Mouse (Mus musculus) thymus, postnatal 36 days (tissue): ENCODE data around the gene Cish.

ENCODE experiments used
- DNase-seq, 2 experiments: peaks; one replicate each; pipeline ENCODE4 v3.0.0; 2022; ENCODE audit warnings: mixed read lengths in 2 of 2

Cish gene

DNA sequence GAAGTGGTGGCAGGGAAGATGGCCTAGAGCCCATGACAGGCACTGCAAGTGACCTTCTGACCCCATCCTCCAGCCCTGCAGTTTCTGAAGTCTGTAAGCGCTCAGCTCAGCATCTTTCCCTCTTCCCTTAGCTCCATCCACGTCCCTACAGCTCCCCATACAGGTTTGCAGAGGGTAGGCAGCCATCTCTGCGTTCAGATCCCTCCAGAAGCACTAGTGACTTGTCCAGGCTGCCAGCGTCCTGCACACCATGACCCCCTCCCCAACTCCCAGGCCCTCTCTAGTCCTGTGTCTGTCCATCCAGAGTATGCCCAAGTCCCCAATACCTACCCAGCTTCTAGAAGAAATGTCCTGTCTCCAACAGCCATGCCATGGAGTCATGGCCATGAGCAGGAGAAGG lies 17.7 kb upstream of the Cish start:
- DNase-seq: no peak

DNA sequence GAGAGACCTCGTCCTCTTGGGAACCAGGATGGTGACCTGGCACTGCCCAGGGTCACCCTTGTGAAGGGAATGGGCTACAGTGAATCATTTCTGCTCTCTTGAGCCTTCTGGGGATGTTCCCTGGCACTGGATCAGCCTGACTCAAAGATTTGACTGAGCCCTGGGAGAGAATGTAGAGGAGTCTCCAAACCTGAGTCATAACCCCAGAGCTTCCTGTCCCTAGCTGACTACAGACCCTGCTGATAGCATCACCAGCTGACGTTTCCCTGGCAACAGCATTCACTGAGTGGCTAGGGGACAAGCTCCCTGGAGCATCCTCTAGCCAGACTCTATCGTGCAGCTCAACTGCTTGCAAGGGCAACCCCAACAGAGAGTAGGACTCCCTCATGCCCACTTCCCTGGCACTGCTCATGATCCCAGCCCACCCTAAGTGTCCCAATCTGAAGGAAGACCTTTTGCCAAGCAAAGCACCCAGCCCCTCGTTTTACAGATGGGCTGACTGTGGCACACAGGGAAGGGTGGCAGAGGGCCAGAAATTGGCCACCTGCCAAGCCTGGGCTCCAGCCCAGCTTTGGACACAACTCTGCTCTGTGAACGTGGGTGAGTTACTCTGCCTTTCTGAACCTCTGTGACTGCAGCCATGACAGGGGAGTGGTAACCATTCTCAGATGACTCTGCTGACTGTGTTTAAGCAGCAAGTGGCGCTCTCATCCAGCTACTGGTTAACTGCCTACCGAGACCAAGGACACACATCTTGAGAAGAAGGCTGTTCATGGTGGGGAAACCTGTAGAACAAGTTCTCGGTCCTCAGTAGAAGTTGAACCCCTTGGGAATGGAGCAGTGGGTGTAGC lies 17.1 kb upstream of the Cish start:
- no peak for DNase-seq

DNA sequence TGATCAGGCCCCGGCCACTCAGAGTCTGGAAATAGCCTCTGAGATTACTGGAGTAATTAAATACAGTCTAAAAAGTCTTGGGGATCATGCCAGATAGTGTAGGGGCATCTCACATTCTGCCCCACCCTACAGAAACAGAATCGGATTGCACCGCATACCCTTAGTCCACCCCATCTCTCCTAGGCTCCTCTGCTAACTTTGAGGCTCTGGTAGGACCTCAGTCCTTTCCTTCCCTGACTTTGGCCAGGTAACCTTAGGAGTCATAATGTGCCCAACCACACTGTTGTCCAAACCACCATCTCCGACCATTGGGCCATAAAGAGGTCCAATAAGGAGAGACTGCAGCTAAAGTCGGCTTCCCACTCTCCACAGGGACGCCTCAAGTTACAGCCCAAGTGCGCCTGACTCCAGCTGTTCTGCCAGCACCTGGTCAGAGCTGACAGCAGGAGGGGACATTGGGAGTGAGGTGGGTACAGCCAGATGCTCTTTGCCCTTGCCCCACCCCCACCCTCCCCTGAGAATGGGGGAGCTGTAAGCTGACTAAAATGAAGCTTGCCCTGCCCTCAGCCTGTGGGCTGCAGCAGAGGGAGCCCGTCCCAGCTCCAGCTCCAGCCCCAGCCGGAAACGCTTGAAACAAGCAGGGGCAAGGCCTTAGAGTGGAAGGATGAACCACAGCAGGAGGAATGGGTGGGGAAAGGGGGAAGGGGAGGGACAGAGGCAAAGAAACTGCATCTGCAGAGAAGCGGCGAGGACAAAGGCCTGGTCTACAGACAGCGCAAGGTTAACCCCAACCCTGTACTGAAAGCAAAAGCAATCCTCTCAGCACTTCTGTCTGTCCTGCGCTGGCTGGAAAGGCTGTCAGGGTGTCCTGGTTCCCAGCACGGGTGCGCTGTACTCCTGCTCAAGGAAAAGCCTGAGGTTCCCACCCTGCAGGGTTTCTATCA lies 16.2 kb upstream of the Cish start:
- peak; percentile 30 to 48 for DNase-seq

DNA sequence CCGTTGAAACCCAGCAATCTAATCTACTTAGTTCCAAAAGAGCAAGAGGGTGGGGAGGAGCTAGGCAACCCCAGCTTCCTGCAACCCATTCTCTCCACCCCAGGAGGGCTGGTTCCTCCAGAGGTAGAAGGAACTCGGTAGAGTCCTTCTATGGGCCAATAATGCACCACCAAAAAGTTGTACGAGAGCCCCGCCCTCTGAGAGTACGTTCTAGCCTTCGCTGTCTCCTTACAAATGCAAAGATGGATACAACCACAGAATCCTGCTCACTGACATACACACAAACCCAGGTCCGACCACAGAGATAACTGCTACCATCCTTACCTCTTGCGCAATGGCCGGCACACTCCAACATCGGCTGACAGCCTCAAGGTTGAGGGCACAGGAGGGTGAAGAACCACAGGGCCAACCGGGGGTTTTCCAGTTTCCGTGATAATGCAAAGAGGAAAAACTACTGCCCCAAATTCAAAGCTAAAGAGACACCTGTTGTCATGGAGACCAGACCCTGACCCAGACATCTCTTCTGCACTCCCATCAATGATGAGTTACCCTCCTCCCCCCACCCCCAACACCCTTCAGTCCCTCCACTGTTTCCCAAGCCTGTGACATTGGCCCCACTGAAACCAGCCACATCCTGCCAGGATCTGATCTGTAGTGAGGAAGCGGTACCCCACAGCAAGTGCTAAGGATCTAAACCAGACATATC lies 15.4 kb upstream of the Cish start:
- DNase-seq: peak; percentile 18 to 34

DNA sequence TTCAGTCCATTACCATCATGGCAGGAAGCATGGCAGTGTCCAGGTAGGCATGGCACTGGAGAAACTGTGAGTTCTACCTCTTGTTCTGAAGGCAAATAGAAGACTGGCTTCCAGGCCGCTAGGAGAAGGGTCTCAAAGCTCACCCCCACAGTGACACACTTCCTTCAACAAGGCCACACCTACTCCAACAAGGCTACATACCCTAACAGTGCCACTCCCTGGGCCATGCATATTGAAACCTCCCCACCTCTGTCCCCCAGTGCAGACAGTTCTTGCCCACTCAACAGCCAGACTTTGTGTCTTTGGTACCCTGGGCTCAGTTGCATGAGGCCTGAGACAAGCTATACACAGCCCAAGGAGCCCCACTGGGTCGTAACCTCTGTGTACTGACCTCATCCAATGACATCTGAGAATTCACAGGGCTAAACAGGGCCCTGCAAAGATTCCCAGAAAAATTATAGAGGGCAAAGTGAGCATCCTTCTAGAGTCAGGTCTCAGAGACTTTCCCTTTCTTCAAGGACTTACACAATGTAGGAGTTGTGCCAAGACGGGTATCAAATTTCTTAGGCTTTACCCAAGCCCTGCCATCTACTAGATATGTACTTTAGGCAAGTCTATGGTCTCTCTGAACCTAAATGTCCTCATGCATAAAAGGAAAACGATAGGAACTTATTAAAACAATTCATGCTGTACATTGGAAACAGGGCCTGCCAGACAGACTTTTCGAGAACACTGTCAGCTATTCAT lies 14.4 kb upstream of the Cish start:
- no peak for DNase-seq

DNA sequence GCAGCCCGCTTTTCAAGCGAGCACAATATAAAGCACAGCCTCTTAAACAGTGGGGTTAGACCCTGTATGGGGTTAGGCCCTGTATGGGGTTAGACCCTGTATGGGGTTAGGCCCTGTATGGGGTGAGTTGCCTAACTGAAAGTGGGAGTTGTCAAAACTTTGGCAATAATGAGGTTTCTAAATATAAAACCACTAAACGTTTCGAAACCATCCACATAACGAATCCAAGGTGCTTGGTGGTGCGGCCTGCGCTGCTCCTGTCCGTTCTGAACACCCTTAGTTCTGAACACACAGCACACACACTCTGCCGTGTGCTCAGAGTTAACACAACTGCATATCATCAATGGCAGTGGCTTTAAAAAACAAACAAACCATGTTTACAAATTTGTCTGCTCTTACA lies 12.9 kb upstream of the Cish start:
- DNase-seq: no peak

DNA sequence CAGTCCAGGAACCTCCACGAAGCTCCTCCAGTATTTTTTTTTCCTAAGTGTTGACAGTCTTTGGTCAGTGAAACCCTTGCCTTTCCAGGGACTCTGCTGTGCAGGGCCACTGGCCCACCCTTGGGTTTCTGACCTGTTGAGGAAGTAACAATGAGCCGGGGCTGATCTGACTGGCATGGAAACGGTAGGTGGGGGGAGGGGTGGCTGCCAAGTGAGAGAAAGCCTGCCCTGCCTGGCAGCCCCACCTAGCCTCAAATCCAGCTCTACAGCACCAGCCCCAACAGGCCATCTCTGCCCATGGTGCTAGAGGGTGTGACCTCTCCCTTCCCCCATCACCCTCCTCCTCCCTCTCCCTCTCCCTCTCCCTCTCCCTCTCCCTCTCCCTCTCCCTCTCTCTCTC lies 10.8 kb upstream of the Cish start:
- peak; percentile 35 to 45 for DNase-seq

DNA sequence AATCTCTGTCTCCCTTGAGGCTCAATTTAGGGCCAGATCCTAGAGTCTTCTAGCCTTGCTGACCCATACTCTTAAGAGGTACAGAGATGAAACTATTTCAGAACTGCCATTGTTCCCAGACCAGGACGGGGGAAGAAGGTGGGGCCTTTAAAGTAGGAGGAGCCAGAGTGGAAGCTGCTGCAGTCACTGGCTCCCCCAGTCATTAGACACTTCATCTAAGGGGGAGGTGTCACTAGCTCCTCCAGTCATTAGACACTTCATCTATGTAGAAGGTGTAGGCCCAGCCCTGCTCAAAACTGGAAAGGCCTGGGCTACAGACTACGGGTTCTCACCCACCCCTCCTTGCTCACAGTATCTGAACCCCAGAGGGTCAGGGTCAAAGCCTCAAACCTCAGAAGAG lies 8.5 kb upstream of the Cish start:
- DNase-seq: no peak

DNA sequence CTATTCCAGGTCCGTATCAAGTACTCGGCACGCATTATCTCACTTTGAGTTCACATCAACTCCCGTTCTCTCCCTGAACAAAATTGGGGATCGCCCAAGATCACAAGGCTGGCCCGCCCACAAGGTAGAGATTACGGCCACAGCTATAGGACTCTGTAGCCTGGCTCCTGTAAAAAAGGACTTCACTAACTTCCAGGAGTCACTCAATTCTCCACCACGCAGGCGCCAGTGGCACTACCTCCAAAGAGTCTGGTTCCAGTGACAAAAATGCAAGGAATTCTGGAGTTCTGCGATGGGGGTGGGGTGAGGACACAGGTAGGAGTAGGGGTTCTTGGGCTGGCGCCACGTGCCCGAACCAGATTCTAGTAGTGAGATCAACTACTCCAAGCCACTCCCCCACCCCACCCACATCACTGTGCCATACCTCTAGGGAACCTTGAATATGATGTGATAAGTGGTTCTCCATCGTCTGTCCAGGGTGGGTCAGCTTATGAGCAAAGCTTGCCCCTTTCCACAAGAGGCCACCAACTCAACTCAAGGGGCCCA lies 7.6 kb upstream of the Cish start:
- DNase-seq: no peak

DNA sequence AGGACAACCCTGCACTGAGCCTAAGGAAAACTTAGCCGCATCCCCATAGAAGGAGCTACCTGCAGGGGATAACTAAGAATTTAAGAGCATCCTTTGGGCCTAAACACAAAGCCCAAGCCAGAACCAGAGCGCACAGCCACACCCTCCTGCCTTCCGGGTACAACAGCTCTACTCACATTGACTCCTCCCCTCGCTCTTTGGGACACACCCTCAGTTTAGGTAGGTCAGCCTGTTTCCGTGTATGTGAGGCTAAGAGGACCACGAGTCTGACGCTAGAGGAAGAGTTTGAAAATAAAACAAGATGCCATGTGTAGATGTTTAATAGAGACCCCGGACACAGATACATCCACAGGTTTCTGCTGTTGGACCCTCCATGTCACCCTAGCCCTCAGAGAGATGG lies 7.1 kb upstream of the Cish start:
- DNase-seq: peak; percentile 41 to 58

DNA sequence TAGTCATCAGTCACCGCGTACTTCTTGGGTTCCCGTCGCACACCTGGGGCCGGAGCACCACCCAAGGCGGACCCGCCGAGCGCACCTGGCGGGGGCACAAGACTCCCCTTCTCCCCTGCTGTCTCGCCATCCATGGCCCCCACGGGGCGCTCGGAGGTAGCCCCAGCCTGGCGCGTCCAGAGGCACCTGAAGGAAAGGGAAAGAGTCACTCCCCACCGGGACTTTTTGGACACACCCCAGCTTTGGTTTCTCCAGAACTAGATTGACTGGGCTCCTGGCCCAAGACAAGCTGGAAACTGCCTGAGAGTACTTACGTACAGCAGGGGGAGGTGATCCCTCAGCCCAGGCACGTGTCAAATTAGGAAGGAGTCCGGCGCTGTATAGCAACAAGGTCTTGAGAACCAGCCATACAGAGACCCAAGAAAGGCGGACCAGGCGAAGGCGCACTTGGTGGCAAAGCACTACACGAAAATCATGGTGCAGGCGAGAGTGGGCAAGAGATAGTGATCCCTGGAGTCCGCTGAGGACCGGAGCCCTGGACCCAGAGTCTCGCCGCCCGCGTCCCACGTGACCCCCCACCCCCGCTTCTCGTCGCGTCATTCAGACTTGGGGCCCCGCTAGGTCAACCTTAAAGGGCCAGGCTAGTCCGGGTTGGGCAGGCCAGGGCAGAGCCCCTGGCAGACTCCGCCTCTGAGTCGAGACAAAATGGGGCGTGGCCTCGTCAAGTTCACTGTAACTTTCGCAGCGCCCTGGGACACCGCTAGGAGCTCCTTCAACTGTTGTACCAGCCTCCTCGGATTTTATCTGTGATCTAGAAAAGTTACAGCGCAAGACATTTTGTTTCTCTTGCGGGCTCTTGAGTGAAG lies 6.4 kb upstream of the Cish start, which contains the start of gene Mapkapk3:
Gene Mapkapk3 (minus strand): TSS at position 667 of the 866 bp plus-strand sequence.
- peak; percentile 88 to 89 for DNase-seq

DNA sequence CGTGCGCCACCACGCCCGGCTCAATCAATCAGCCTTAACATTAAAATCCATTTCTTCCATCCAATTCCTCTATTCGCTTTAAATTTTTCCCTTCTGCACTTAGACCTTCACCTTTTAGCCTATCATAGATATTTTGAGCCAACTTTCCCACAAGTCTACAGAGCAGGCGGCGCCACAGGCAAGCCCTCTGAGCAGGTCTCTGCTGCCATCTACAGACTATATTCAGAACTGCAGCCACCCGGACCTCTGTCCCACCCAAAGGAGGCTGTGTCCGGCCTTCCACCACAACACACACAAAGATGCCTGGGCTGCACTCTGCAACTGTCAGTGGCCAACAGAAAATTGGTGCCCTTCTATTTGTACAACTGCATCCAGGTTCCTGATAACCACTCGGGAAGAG lies 4.9 kb upstream of the Cish start:
- peak; percentile 75 to 77 for DNase-seq

DNA sequence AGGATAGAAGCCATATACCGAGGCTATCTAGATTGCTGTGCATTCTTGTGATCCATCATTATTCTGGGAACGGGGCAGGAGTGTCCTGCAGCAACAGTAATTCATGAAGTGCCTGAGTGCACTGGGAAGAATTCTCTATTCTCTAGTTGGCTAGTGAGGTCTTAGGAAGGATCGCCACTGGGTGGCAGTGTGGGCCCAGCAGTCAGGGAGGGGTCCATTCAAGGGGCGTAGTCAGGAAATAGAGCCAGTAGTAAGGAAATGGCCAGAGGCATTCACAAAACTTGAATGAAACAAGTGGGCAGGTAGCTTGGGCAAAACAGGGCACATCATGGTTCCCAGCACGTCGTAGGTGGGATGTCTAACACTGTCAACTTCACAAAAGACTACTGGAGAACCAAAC lies 1.6 kb upstream of the Cish start:
- DNase-seq: peak; percentile 79 to 86

DNA sequence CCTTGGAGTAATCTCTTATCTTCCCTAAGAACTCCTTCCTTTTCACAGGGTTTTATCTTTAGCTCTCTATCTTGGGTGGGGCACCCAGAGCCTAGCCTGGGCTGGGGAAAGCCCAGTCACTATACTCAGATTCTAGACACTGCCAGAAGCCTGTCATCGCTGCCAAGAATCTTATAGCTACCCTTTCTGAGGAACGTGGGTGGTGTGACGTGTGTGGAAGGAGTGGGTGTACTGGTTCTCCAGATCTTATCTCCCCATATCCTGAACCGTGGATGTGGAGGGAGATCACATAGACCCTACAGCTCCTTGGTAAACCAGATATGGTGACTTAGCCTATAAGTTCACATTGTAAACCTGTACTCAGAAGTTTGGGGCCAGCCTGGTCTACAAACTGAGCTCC lies 210 bp upstream of the Cish start:
- peak in 1 of 2 experiments; percentile 33 for DNase-seq

DNA sequence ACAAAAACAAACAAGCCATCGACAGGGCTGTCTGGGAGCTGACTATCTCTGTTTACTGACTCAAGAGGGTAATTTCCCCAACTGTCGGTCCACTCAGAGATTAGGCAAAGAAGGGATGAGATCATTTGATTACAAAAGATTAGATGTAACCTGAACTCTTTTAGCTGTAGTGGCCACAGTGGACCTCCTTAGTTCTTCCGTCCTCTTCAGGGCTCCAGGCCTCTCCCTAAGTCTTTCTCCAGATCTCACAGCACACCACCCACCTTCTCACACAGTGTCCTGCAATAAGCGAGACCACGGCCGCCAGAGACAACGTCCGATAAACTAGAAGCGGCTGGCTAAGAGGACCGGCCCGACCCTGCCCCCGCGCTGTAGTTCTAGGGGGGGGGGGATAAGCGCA lies 215 bp downstream of the Cish start:
- DNase-seq: no peak

DNA sequence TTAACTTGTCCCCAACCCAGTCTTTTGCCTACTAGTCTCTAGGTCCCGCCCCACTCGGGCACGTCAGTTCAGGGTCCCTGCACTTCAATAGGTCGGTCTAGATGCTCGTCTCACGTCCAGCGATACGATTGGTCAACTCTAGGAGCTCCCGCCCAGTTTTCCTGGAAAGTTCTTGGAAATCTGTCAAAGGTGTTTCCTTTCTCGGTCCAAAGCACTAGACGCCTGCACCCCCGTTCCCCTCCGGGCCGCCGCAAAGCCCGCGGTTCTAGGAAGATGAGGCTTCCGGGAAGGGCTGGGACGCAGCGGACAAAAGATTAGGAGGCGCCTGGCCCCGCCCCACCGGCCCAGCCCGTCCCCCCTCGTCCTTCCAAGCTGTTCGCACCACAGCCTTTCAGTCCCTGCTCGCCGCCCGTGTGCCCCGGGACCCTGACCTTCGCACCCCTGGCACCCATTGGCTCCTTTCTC lies 707 bp downstream of the Cish start:
- peak; percentile 85 to 88 for DNase-seq

DNA sequence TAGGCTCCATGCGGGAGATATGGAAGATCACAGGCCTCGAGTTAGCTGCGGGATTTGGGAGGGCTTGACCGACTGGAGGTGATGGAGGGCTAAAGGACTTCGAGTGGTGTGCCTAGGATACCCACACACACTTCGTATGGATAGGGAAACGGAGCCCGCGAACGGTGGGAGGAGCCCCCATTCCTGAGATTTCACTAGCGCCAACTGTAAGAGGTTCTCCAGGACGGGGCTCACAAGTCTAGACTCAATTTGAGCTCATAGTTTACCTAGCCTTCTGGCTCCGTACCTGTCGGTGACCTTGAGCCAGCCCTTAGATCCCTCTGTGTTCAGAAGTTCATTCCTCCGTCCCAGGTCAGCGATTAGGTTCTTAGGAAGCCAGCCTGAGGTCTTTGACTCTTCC lies 1.2 kb downstream of the Cish start:
- DNase-seq: no peak

DNA sequence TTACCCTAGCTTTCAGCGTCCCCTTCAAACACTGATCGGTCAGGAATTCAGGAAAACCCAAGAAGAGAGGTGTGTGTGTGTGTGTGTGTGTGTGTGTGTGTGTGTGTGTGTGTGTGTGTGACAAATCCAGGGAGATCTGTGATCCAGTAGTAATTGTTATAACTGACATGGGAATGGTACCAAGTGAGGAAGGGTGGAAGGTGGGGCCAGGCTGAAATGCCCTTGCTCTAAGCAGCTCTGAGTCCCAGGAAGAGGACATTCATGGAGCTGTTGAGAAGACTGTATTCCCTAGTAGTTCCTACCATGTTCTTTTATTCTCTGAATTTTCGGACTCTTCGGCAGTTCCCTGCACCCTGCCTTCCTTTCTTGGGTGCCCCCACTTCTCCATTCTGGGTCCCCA lies 1.8 kb downstream of the Cish start:
- no peak for DNase-seq

DNA sequence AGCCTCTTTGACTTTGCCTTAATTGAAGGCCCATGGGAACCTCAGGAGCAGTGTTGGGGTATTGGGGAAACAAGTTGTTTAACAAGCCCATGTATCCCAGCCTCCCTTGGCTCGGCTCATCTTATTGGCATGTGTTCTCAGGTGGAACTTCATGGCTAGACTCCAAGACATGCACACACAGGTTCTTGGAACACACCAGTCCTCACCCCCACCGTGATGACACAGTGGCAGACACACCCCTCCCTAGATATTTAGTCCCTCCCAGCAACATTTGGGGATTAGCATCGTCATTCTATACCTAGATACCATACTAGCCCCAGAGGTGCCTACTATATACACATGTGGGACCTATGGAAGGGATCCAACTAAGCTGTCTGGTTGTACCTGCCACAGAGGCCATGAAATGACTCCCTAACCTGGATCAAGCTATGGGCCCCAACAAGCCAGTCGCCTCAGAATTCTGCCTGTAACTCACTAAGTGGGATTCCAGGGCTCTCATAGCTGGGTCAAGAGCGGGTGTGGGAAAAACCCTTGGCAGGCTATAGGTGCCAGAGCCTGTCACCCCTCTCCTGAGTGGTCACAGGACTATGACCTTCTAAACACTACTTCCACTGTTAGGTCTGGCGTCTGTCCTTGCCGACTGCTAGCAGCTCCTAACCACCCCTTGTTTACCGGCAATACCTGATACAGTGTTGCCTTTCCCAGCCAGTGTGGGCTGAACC lies 2.4 kb downstream of the Cish start:
- no peak for DNase-seq

DNA sequence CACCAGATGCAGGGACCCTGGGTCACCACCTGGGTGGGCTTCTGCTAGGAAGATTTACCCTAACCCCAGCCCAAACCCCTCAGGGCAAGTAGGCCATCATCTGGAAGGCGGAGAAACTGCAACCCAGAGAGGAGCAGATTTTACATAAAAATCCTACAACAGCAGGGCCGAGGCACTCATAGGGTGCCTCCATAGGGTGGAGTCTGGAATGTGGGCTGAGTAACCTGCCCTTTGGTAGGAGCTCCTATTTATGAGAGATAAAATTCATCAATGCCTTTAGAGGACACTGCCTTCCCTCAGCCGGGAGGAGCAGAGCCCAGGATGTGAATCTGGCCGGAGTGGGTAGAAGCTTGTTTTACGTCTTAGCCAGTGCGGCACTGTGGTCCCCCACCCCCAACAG lies 3.0 kb downstream of the Cish start:
- no peak for DNase-seq
